Mouse (Mus musculus): Measurements from ENCODE around the gene Obp2b. TPM values are rescaled to one million over a fixed set of nuclear protein-coding genes. Genes with fewer than 3 reads are reported as not detected.
A peak's percentile ranks its signal among the peaks of the same experiment; 100 is the strongest.
"Not testable (repeated sequence)": the region's sequence is repeated elsewhere in the genome, so short reads cannot be mapped to it uniquely, and the experiment has no call there.

Gene Obp2b
- not detected in 2 replicates for total RNA-seq (2021)
- long read RNA-seq, experiment 1, partial matches to known transcripts: 0 of 1 reads
- long read RNA-seq, experiment 1, other reads (novel, unspliced or antisense): 1 of 1 reads
- long read RNA-seq, experiment 2: 0 reads

DNA sequence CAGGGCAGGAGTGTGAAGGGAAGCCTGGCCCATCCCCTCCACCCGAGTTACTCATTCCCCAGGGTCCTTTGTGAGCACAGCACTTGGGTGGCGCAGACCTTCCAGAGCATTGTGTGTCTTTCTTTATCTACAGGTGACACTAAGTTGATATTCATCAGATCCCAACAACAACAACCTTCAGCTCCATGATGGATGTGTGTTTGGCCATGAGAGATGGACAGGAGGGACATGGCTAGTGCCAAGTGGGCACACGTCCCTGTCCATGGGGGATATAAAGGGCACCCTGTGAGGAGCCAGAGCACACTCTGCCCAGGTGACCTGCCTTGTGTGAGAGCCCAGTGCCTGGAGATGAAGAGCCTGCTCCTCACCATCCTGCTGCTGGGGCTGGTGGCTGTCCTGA is at the start of gene Obp2b:
TSS of gene Obp2b (plus strand) at position 301 of the 400 bp plus-strand sequence.
- DNase-seq: not testable (repeated sequence)

GRCm38 (mm10) chr2:25694605-25695004 is 42.2 kb upstream of the Obp2b start:
- peak; percentile 79 for DNase-seq

DNA sequence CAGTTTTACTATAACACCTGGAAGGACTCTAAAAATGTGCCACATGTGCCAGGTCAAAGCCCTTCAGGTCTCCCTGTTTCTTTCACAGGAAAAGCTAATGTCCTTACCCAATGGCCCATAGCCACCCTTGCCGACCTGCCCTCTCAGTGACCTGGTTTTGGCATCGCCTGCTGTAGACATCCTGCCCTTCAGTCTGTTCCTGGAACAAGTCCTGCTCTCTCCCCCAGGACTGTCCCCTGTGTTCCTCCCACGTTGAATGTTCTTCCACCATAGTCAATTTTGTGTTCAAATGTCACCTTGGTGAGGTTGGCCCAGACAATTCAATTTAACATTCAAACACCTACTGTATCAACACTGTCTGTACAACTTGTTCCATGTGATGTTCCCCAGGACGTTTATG is 39.9 kb upstream of the Obp2b start:
- DNase-seq: peak; percentile 52

DNA sequence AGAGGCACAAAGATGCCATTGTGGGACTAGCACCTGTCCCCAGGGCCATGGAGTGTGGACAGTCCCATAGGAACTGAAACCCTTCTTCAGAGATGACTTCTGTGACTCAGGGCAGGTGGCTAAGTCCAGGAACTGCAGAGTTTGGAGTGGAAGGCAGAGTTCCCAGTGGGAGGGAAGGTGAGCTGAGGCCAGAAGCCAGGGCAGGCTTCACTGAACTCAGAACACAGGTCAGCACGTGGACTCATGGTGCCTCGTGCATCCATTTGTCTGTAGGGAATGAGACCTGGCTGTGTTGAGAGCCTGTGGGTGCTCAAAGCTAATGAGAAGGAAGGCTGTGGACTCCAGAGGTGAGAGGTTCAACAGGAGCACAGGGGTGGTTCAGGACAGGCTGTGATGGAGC is 38.1 kb upstream of the Obp2b start:
- DNase-seq: no peak

DNA sequence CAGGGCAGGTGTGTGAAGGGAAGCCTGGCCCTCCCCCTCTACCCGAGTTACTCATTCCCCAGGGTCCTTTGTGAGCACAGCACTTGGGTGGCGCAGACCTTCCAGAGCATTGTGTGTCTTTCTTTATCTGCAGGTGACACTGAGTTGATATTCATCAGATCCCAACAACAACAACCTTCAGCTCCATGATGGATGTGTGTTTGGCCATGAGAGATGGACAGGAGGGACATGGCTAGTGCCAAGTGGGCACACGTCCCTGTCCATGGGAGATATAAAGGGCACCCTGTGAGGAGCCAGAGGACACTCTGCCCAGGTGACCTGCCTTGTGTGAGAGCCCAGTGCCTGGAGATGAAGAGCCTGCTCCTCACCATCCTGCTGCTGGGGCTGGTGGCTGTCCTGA is 37.1 kb upstream of the Obp2b start, which contains the start of gene Obp2a:
TSS of gene Obp2a (plus strand) at position 301 of the 400 bp plus-strand sequence.
- DNase-seq: not testable (repeated sequence)

GRCm38 (mm10) chr2:25701001-25701400 is 35.8 kb upstream of the Obp2b start:
- no peak for DNase-seq

GRCm38 (mm10) chr2:25703706-25704105 is 33.1 kb upstream of the Obp2b start:
- DNase-seq: peak; percentile 33

- peak; percentile 90 for DNase-seq
These were observed 29.9 kb upstream of the Obp2b start, which contains the start of gene Bmyc for GRCm38 (mm10) chr2:25706643-25707481. Gene Bmyc (plus strand): TSS chr2:25706739.

- DNase-seq: peak; percentile 72
These were observed 28.7 kb upstream of the Obp2b start for GRCm38 (mm10) chr2:25708121-25708520.

DNA sequence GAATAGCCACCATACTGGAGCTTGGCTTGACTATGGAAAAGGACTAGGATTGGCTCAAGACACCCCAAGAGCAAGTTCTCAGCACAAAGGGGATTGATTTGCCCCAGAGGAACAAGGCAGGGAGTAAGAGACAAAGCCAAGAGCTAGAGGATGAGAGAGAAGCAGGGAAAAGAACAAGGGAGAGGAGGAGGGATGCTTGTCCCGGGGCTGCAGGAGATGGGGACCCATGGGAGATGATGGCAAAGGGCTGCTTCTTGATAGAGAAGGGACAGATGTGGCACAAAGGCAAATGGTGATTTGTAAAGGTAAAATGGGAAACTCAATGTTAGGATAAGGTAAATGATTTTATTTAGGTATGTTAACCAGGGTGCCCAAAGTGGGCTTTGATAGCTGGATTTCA is 27.8 kb upstream of the Obp2b start:
- not testable (repeated sequence) for DNase-seq

GRCm38 (mm10) chr2:25709791-25710190 is 27.0 kb upstream of the Obp2b start:
- not testable (repeated sequence) for DNase-seq

- DNase-seq: not testable (repeated sequence)
These were observed 25.2 kb upstream of the Obp2b start for GRCm38 (mm10) chr2:25711641-25712040.

GRCm38 (mm10) chr2:25717222-25717621 is 19.6 kb upstream of the Obp2b start:
- DNase-seq: no peak

DNA sequence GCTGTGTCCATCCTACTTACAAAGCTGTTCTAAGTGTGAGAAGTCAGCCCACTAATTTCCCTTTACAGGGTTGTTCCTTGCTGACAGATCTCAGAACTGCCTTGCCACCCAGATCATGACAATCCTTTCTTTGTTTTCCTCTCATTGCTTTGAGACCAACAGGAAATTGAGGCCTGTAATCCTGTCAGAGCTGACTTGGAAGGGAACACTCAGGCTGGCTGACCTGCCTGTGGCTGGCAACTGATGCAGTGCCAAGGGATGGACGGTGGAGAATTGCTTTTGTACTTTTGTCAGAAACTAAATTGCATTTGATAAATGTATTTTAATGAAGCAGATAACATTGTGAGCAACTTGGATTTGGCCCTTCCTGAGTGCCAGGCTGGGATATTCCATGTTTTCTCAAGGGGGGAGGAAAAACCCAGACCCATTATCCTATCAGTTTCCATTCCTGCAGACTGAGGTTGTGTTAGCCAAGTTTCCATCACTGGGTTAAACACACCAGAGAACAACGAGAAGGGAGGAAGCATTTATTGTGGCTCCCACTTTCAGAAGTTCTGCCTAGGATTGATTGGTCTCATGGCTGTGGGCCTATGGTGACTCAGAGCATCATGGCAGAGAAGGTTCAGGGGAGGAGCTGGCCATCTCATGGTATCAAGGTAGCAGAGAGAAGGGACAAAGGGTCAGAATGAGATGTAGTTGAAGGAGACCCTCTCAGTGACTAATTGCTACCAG is 3.4 kb upstream of the Obp2b start:
- DNase-seq: no peak

DNA sequence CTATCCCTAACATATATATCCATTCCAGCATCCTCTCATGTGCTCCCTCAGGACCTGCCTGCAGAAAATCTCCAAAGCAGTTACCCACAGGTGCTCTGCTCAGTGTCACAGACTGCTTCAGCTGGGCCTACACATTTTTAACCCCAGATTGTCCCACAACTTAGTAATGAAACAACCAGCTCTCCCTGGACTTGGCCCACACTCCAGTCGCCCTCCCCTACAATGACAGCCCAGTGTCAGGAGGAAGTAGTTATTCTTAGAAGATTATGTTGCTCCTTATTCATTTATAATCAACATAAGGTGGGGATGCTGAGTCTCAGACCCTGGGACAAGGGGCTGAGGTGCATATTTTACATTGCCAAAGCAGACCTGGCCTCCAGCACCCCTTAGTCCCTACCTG is 4.9 kb downstream of the Obp2b start:
- DNase-seq: no peak

DNA sequence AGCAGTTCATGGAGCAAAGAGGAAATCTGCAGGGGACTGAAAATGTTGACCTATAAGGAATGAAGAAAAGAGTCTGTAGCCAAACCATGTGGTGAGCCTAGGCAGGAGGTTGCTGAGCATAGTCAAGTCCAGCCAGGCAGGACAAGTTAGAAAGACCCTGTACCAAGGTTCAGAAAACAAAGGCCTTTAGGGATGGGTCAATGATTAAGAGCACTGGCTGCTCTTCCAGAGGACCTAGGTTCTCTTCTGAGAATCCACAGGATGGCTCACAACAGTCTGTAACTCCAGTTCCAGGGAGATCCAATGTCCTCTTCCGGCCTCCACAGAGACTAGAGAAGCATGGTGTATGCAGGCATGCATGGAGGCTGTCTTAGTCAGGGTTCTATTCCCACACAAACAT is 17.4 kb downstream of the Obp2b start:
- DNase-seq: no peak

DNA sequence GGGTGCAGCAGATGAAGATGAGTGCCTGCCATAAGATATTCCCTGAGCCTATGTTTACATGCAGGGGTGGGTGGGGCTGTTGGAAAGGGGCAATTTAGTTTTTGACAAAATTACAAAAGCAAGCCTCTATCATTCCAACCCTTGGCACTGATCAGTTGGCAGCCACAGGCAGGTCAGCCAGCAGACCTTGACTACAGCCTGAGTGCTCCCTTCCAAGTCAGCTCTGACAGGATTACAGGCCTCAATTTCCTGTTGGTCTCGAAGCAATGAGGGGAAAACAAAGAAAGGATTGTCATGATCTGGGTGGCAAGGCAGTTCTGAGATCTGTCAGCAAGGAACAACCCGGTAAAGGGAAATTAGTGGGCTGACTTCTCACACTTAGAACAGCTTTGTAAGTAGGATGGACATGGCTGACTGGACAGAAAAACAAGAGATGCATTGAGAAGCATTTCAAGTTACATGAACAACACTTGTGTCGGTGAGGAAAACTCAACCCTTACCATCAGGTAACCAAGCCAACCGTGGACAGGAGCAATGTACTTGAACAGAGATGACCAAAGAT is 21.3 kb downstream of the Obp2b start:
- DNase-seq: no peak

- no peak for DNase-seq
These were observed 28.5 kb downstream of the Obp2b start, which contains the start of gene Lcn3 for GRCm38 (mm10) chr2:25765269-25765668. Gene Lcn3 (plus strand): TSS chr2:25765569.

DNA sequence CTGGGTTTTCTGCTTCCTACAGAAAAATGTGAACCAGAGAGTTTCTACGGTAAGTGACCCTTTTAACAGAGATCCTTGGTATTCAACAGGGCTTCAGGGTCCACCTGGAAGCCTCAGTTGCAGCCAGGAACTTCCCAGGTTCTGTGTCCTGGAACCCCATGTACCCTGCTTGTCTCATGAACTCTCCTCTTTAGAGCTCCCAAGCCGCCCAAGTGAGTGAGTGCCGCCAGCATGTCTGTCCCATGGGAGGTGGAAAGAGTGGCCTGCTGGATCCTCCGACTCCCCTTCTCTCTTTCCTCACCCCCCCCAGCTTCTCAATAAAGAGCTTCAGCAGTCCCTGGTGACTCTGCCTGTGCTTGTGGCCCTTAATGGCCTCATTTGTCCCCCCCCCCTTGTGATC is 31.0 kb downstream of the Obp2b start:
- no peak for DNase-seq

DNA sequence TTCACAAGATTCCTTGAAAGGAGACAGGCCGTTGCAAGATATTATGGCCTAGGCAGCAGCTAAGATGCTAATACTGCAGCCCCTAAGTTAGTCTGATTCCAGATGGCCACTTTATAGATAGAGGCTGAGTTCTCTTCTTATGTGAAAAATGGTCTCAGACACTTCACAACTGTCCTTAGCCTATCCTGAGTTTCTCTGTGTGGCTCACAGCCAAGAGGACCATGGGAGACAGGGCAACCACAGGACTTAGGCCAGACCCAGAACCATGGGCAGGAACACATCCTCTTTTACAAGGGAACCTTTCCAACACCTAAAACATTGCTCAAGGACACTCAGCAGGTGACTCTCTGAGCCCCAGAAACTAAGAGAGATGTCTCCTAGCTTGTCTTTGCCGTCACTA is 36.7 kb downstream of the Obp2b start:
- DNase-seq: no peak

DNA sequence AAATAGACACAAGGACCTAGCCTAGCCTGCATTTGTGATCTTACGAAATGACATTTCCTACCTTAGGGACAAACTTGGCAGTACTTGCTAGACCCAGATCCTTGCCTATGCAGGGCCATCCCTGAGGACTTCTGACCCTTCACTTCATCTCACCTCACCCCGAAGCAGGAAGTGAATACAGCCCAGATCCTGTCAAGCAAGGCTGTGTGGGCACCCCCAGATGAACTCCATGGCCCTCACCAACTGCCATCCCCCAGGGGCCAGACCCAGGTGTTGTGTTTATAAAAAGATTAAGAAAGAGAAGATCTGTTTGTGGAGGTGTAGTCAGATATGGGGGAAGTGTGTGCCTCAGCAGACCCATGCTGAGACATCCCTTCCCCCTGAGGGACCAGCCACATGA is 37.8 kb downstream of the Obp2b start:
- no peak for DNase-seq

- DNase-seq: peak; percentile 49
These were observed 39.2 kb downstream of the Obp2b start for GRCm38 (mm10) chr2:25775991-25776390.

DNA sequence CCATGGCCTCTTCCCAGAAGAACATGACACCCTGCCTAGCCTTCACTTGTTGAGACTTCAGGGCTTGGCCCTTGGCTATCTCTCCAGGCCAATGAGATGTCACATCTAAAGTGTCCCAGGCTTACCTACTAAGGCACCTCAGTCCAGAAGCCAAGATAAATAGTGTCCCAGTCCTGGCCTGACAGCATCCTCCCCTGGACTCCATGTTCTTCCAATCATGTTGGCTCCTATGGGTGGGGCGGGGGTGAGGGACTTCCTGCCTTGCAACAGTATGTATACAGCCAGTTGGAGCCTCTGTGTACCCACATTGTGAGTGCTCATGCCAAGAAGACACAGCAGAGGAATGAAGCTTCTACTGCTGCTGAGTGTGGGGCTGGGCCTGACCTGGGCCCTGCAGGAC is 39.9 kb downstream of the Obp2b start, which contains the start of gene Lcn11:
TSS of gene Lcn11 (plus strand) at position 301 of the 400 bp plus-strand sequence.
- DNase-seq: no peak

All from adrenal gland, postnatal 14 days (tissue).